Mouse (Mus musculus) ovary, postnatal 10 days (tissue): ENCODE measurements around the gene Abca7.
A peak's percentile ranks its signal among the peaks of the same experiment; 100 is the strongest.
"Not testable (repeated sequence)": the region's sequence is repeated elsewhere in the genome, so short reads cannot be mapped to it uniquely, and the experiment has no call there.

Source experiments
- DNase-seq: peaks from one replicate; pipeline ENCODE4 v3.0.0; 2022; ENCODE audit warnings: low spot score

Gene Abca7

DNA sequence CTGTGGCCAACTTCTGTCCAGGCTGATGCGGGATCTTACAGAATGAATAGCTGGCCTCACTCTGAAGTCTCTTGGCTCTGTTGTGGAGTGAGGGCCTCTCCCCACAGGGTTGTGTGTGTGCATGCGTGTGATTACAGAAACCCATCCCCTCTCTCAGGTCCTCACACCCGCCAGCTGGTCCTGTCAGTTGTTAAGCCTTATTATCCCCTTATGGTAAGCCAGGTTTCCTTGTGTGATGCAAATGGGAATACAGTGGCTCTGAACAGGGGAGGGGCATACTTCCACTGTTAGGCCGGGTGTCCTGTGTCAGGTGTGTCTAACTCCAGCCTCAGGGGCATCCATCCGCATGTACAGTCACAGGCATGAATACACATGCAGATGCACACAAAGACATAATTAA, 49.5 kb downstream of the Abca7 start:
- no peak for DNase-seq

DNA sequence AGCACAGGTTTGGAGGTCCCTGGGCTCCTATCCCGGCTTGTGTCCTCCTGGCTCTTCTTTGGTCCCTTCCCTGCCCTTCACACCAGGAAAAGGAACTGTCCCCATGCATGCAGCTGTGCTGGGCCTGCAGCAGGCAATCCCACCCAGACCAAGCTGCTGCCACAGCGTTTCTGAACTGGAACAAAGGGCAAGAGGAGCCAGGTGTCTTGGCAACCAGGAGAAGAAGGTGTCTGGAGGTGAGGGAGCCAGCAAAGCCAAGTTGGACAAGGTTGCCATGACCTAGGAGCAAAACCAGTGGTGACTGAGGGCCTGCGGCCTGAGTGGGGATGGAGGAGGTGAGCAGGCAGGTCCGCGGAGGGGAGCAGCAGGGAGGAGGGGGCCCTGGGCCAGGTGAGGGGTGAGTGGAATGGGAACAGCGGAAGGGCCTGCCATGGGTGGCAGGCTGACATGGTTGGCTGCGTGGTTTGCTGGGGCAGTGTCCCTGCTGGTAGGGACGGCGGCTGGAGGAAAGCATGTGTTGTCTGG, 50.8 kb downstream of the Abca7 start, which contains the start of gene Gpx4:
Gene Gpx4 (plus strand): TSS at position 126 of the 525 bp plus-strand sequence.
- DNase-seq = no peak

DNA sequence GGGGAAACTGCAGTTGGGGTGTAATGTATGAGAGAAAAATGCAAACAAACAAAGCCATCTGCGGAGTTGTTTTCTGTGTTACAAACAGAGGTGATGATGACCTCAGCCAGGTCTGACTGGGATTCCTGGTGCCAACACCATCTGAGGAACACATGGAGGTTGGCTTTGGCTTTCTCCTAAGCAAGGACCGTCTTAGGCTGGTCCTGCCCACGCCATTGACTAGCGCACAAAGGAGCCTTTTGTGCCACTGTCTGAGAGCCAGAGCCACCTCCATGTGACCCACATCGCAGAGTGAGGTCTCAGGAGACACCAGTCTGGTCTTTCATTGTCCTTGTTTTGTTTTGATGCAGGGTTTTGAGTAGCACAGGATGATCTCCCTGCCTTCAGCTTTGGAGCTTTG, 52.1 kb downstream of the Abca7 start:
- DNase-seq = no peak

DNA sequence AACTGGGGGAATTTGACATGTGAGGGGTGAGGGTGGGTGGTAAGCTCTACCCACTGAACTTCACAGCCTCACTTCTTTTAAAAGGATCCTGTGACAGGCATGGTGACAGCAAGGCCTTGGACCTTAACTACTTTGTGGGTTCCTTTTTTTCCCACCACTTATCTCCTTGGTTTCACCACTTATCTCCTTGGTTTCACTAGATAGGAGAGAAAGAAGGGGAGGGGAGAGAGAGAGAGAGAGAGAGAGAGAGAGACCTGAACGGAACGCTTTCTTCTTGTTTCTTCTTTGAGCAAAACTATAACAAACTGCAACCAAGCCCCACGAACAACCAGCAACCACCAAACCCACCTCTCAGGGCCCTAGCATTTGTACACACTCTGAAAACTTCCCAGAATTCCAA, 52.5 kb downstream of the Abca7 start:
- DNase-seq = no peak

DNA sequence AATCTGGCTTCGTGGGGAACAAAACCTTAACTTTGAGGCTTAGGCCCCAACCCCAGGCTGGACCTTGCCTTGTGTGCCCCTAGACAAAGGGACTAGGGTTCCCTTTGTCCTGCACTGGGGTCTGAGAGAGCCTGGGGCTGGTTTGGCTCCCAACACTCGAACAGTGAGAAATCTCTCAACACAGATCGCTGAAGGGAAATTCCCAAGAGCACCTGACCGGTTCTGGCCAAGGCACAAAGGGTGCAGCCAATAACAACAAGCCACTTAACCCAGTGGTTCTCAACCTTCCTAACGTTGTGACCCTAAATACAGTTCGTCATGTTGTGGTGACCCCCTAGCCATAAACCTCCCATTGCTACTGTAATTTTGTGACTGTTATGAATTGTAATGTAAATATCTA, 54.0 kb downstream of the Abca7 start:
- DNase-seq = no peak

DNA sequence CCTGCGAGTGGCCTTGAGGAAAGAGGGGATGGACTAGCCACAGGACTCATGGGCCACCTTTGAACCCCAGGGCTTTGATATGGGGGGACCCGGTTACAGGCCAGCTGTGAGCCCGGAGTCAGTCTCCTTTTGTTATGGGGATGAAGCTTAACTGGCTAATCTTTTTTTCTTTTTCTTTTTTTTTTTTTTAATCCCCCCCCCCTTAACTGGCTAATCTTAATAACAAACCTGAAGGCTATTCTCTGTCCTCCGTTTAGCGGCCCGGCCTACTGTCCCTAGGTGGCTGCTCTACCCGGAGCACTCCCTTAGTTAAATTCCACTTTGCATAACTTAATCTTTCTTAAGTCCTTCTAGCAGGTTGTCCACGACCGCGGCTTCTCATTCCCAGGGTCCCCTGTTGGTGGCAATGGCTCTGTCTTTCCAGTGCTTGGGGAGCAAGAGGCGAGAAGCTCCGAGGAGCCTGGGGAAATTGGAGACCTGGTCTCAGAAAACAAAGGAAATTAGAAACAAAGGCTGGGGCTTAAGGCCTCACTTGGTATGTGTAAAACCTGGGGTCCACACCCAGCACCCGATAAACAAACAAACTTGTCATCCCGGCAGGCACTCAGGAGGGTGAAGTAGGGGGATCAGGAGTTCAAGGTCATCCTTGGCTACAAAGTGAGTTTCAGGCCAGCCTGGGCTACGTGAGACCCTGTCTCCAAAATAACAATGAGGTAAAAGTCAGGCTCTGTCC, 54.8 kb downstream of the Abca7 start:
- DNase-seq = no peak

DNA sequence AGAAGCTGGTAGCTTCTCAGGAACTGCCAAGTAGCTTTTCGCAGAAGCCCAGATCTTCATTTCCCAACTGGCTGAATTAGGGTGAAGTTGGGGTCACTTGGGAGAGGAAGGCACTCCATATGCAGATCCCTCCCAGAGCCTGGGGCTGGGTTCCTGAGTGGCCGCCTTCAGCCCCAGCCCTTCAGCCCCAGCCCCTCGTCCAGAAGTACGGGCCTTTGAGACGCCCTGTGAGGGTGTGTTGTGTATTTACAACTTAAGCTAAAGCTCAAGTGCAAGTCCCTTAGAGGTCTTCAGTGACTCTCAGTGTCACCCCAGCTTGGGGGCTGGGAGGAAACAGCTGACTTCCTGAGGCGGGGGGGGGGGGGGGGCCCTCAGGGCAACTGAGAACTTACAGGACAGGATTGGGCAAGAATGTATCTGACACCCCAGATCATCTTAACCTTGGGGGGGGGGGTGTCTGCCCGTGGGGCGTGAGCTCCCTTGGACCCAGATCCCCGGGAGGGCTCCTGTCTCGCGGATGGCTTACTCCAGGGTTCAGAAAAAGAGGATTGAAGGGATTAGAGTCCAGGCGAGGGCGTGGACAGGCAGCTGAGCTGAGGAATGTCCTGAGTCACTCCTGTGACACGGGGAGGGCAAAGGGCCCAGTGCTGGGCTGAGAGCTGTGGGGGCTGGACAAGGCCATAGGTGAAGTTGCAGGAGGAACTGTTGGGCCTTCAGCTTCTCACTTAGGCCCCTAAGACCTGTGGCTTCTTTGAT, 55.5 kb downstream of the Abca7 start:
- DNase-seq = no peak

DNA sequence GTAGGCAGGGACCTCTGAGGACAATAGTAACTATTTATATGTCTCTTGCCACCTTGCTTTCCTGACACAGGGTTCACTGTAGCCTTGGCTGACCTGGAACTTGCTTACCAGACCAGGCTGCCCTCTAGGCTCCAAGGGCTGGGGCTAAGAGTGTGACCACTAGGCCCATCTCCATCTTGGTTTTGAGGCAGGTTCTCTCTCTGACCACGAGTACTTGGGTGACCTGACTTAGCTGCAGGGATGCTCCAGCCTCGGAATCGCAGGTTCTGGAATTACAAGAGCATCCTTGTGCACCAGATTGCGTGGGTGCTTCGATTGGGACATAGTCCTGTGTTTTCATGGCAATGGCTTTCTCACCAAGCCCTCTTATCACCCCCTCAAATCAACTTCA, 56.1 kb downstream of the Abca7 start:
- no peak for DNase-seq

DNA sequence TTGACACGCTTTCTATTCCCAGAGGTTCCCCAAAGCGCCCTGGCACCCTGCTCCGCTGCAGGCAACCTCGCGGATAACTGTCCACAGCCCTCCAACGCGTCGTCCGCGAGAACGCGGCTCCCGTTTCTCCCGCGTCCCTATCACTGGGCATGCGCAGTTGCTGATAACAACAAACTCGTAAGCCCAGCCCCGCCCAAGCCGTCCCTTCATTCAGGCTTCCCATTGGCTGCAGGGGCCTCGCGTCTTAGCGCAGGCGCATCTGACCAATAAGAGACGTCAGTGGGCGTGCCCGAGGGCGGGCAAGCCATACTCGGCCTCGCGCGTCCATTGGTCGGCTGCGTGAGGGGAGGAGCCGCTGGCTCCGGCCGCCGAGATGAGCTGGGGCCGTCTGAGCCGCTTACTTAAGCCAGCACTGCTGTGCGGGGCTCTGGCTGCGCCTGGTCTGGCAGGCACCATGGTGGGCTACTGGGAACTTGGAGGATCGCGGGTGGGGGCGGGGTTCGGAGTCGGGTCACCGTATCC, 57.0 kb downstream of the Abca7 start:
- peak; percentile 95 for DNase-seq

DNA sequence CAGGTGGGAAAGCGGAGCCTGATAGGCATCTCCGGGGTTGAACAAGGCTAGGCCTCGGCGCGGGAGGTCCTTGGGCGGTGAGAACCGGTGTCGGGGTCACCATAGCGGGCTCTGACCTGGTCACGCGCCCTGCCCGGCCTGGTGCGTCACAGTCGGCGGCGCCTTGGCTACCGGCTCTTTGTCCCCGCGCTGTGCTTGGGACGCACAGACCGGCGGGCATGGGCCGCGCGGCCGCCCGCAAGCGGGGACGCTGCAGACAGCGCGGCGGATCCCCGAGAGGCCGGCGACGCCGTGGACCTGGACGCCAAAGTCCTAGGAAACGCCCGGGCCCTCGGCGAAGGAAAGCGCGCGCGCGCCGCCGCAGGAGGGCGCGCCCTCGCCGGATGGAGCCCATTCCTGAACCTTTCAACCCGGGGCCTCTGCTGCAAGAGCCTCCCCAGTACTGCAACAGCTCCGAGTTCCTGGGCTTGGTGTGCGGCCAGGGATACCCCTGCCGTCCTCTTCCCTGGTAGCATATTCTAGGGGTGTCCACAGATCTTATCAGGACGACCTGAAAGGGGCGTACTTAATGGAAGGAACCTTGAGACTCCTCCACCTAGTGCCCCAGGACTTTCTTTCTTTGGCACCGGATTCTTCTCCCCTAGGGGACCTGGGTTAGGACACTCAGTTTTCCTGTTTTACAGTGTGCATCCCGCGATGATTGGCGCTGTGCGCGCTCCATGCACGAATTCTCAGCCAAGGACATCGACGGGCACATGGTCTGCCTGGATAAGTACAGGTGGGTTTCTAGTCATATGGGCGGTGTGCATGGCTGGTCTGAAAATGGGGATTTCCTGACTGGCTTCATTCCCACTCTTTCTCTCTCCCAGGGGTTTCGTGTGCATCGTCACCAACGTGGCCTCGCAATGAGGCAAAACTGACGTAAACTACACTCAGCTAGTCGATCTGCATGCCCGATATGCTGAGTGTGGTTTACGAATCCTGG, 57.8 kb downstream of the Abca7 start:
- peak; percentile 49 for DNase-seq

DNA sequence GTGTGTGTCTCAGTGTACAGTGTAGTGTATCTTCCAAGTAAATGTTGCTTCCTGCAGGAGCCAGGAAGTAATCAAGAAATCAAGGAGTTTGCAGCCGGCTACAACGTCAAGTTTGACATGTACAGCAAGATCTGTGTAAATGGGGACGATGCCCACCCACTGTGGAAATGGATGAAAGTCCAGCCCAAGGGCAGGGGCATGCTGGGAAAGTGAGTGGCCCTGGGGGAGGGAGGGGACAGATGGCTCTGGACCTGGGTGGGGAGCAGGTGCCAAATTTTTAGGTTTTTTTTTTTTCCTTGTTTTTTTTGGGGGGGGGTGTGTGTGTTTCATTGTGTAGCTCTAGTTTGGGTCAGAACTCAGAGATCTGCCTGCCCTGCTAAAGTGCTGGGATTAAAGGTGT, 58.6 kb downstream of the Abca7 start:
- not testable (repeated sequence) for DNase-seq

DNA sequence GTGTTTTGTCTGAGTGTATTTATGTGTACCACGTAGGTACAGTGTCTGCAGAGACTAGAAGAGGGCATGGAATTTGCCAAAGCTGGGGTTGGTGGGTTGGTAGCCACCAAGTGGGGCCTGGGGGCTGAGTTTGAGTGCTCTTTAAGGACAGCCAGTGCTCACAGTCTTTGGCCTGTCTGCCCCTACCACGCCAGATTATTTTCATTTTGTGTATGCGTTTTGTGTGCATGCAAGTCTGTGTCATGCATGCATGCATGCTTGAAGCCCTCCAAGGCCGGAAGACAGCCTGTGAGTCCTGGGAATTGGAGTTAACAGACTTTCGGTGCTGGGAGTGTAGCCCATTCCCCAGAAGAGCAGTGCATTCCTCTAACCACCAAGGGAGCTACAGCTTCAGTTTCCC, 59.1 kb downstream of the Abca7 start:
- no peak for DNase-seq

DNA sequence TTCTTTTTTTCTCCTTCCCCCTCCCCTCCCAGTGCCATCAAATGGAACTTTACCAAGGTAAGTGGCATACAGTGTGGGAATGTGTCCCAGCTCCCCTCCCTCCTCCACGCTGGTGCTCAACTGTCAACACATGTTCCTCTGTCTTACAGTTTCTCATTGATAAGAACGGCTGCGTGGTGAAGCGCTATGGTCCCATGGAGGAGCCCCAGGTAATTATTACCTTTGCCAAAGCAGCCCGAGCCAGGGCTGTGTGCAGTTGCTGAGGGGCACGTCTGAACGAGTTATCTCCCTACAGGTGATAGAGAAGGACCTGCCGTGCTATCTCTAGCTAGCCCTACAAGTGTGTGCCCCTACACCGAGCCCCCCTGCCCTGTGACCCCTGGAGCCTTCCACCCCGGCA, 59.6 kb downstream of the Abca7 start:
- no peak for DNase-seq

DNA sequence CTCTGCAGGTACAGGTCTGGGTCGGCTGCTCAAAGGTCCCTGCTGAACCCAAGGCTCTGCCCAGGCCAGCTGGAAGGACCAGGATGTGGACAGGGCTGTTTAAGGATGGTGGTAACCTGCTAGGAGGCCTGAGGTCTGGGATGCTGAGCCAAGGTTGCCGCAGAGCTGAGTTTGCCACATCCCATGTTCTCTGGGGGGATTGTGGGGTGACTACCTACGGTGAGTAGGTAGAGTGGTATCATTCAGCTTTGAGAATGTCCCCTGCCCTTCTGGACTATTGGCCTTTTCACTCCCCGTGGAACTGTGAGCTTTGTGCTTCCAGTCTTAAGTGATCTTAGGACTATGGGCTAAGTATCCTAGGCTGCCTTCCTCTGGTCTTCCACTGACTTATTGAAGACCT, 60.2 kb downstream of the Abca7 start:
- DNase-seq = no peak

DNA sequence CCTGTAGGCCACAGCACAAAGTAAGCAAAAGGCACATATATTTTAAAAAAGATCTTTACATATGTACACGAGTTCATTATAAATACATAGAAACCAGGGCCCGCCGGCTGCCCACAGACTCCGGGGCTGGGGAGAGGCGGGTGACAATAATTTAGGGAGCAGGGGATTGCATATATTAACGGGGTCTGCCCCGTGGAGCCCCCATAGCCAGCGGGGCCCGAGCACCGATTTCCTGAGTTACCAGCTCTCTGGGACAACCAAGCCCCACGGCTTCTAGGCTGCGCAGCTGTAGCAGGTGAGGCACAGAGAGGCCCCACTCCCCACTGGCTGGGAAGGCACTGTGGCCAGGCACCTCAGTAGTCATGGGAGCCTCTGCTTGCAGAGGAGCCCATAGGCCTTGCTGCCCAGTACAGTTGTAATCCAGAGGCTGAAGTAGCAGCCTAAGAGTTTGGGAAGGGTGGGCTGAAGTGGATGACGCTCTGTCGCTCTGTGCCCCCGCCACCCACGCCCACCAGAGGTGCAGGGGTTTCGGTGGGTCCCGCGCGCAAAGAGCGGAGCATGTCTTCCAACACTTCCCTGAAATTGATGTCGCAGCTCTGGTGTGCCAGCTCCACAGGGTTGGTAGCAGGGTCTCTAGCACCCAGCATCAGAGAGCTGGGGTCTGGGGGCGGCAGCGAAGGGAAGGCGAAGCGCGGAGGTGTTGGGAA, 60.8 kb downstream of the Abca7 start:
- no peak for DNase-seq

DNA sequence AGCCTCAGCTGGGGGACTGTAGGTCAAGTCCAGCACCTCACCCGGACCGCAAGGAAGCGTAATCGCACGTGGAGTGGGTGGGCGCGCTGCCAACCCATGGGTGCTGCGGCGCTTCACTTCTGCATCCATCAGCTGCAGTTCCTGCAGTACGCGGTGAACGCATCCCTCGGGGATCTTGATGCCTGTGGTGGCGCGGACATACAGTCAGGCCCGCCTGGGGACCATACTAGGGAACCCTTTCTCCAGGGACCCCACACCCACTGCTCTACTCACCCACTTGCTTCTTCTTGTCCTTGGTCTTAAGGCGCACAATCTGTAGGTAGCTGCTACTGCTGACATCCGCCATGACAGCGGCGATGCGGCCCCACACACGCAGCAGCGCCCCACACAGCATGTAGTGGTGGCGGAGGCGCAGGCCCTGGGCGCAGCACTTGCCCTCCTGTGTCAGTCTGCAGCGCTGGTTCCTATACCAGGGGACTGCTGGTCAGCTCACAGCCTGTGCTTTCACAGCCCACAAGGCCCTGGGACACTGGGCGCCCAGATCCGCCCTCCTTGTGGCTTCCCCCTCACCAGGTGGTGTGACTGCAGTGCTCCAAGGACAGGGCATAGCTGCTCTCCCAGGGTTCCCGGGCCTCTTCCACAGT, 61.5 kb downstream of the Abca7 start:
- no peak for DNase-seq

DNA sequence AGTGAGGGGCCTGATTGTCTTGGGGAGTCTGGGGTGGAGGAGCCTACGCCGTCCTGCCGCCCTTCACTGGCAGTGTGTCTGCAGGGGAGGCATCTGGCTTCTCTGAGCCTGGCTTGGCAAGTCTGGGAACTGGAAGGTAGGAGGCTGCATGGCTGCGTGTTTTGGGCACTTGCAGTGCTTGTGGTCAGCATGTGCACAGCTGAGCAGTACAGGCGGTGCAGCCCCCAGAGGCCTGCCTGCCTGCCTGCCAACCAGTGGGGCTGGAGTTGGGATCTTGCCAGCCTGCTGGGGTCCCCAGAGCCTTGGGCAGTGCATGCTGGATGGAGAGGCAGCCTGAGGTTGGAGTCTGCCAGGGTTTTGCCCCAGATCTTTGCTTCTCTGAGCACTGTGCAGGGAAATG, 66.8 kb downstream of the Abca7 start:
- DNase-seq = no peak

DNA sequence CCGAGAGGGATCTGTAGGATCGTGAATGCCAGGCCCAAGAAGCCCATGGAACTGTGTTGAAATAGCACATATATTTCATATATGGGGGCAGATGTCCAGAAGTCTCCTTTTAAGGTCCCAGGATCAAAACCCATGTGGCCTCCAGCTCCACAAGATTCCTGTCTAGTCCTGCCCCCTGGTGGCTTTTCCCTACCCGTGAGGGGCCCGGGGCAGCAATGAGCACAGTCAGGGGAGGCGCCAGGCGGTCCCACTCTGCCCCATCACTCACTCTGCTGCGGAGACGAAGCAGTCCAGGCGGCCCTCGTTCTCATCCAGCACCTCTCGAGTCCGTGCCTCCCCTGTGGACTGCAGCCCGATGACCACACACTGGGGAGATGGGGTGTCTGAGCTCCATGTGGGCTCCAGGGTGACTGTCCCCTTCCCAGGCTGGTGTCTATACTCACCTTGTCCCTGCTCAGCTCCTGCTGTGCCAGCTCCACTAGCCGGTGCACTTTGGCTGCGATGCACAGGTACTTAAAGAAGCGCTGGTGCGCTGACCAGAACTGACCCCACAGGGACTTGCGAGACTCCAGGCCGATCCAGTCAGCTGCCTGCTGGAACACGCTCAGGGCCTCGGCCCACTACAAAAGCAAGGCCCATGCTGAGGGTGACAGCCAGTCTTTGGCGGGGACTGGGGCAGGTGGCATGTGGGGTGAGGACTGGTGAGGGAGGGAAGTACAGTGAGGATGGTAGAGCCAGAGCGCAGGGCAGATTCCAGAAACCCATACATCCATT, 67.8 kb downstream of the Abca7 start:
- DNase-seq = no peak
